Mouse (Mus musculus): ENCODE results near the gene Tmem150c. TPM values are rescaled to one million over a fixed set of nuclear protein-coding genes. Genes with fewer than 3 reads are reported as not detected.

Tmem150c gene
- total RNA-seq (2021): 1 to 10 TPM; 4.0 to 5.7 TPM

DNA sequence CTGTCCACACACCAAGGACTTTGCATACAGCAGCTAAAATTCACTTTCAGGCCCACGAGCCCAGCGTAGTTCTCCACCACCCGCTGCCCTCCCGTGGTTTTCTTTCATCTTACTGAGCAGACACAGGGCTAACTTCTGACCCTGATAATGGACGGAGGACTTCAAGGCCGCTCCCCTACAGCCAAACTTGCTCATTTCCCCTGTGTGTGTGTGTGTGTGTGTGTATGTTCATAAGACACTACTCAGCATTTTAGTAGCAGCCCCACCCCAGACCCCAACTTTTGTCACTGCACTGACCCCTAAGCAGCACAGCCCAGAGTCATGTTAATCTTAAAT, at the start of gene Tmem150c:
TSS of gene Tmem150c (minus strand) at position 171 of the 336 bp plus-strand sequence.
- no peak for DNase-seq (ENCODE audit: low spot score)
- intact Hi-C loops (cut with DNase I): loop anchor here (5.0 kb wide), 1 partner anchor 77 kb away; no protein-coding TSS in a partner anchor

DNA sequence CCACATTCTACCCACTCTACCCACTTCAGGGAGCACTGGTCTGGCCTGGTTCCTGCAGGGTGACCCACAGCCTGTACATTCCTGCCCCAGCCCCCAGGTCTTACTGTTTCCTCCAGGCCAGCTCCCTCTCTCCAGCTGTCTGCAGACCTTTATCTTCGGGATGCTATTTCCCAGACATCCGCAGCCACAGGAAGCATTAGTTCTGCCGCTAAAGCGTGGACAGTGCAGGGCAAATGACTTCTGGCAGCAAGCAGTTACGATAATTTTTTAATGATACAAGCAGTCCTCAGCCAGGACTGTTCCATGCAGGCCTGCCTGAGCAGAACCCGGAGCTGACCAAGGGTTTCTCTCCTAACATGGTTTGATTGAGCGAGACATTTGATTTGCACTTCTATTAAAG, 49.5 kb upstream of the Tmem150c start:
- no peak for DNase-seq (ENCODE audit: low spot score)
- intact Hi-C loops (cut with DNase I): no loop called here

- intact Hi-C loops (cut with DNase I): no loop called here
- no peak for DNase-seq (ENCODE audit: low spot score)
These were observed 47.1 kb upstream of the Tmem150c start for GRCm38 (mm10) chr5:100206675-100207074.

DNA sequence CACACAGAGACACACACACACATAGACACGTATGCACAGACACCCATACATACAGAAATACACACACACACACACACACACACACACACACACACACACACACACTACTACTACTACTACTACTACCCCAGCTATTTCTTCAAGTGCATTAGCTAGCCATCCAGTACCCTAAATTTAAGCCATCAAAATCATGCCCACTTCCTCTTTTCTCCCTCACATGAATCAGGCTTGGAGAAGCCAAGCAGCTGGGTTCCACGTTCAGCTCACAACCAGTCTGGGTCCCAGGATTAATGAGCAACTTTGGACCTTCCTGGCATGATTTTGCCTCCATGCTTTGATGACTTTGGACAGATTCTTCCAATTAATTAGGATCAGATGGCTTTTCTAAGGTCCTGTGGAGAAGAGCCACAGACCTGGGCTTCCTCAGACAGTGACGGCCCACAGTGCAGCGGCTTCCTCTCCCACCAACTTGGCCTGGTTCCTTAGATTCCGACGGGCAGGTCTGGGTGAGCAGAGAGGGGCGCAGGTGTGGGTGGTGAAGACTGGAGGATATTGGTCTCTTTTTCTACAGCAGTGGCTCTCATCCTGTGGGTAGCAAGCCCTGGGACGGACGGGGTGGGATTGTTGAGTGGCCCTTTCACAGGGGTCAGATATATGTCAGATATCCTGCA, 46.0 kb upstream of the Tmem150c start:
- DNase-seq (ENCODE audit: low spot score): no peak
- intact Hi-C loops (cut with DNase I): no loop called here

DNA sequence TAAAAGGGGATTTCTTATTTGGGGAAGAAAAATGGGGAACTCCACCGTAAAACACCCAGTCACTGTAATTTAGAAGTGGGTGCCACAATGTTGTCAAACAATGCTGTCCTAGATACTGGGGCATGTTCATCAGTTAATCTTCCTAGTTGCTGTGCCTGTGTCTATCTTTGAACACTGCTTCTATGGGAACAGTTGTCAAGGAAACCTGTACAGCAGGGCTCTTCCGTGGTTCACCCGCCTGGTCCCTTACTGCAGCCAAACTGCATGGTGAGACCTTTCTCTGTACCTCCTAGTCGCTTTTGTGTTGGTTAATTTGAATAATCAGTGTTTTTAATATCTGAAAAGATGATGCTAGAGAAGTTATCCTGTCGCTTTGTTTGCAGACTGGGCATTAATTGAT, 41.2 kb upstream of the Tmem150c start:
- intact Hi-C loops (cut with DNase I): no loop called here

DNA sequence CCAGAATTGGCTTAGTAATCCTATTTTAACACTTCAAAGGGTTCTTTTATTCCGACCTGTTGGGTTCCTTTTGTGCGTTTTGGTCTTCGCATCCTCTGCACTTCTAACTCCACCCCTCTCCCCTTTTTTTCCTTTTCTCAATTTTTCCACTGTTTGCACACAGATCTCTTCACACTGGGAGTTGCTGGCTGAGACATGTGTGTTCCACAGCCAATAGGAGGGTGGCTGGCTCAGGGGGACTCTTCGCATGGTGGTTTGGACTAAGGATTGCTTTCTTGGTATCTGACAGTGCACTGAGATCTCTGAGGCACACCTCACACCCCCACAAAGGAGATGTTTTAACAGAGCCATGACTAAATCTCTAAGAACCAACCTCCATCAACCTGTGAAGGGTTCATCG, 40.7 kb upstream of the Tmem150c start:
- DNase-seq (ENCODE audit: low spot score): no peak
- intact Hi-C loops (cut with DNase I): no loop called here

More for the DNA sequence above, 41.2 kb upstream of the Tmem150c start:
- no peak for DNase-seq (ENCODE audit: low spot score)

GRCm38 (mm10) chr5:100199092-100199853, 39.7 kb upstream of the Tmem150c start:
- intact Hi-C loops (cut with DNase I): no loop called here
- DNase-seq (ENCODE audit: low spot score): no peak

GRCm38 (mm10) chr5:100197476-100197875, 37.9 kb upstream of the Tmem150c start:
- intact Hi-C loops (cut with DNase I): no loop called here
- DNase-seq (ENCODE audit: low spot score): no peak

DNA sequence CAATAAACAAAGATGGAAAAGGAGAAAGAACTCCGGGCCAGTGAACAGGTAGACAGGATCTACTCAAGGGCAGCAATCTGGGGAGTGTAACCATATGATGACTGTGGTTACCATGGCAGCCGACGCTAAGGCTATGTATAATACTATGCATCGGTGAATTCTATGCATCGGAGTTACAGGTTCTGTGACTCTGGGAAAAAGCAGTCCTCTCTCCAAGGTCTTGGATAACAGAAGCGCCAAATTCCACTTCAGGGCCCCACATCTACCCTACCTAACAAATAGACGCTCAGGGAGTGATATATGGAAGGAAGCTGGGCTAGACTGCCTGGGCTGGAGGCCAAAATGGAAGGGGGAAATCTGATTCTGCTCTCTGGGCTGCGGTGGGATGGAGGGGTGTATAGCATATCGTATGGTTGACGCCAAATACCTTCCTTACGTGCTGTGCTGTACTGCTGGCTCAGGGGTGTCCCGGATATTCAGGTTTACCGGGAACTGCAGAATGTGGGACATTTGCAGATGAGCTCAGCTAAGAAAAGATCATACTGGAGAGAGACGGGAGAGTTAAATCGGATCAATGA, 37.3 kb upstream of the Tmem150c start:
- no peak for DNase-seq (ENCODE audit: low spot score)
- intact Hi-C loops (cut with DNase I): no loop called here

DNA sequence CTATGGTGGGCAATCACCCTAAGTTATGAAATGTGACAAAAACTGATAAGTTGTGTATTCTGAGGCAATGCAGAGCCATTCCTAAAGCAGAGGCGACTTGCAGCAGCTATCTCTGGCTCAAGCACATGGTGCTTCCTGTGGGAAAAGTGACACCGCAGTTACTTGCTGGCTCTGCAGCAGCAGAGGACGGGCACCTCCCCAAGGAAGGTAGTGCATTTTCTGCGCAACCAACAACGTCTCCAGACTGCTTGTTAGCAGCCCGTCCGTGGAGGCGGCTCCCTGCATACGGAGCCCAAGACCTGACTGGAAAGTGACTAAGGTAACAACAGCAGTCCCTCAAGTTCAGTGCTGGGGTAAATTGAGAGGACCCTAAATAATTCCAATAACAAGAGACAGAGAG, 36.8 kb upstream of the Tmem150c start:
- no peak for DNase-seq (ENCODE audit: low spot score)
- intact Hi-C loops (cut with DNase I): no loop called here

DNA sequence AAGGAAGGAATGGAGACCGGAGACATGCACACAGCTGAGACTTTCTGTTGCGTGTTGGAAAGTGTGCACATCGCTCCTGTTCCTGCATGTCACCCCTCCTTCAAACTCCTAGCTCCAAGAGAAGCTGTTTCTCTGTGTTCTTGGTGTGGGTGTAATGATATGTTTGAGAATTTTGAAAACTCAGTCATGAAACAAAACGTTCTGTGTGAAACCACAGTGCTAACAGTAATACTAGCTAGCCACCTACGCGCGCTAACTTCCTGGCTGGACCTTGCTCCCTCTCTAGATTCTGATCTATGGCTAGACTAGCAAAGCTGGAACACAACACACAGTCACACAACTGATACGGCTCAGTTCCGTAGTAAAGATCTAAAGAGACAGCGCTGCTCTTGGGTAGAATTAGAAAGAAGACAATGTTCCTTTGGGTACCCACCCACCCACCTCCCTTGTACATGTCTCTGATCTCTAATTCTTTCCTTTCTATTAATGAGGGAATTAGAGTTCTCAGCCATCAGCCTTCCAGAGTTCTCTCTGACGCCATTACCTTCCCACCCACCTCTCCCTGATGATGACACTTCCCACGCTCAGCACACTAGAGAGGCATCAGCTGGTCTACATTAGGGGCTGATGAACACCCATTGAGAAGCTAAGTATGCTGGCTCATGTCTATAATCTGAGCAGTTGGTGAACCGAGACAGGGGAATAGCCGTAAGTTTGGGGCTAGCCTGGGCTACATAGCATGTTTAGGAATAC, 32.0 kb upstream of the Tmem150c start:
- intact Hi-C loops (cut with DNase I): no loop called here
- DNase-seq (ENCODE audit: low spot score): no peak

DNA sequence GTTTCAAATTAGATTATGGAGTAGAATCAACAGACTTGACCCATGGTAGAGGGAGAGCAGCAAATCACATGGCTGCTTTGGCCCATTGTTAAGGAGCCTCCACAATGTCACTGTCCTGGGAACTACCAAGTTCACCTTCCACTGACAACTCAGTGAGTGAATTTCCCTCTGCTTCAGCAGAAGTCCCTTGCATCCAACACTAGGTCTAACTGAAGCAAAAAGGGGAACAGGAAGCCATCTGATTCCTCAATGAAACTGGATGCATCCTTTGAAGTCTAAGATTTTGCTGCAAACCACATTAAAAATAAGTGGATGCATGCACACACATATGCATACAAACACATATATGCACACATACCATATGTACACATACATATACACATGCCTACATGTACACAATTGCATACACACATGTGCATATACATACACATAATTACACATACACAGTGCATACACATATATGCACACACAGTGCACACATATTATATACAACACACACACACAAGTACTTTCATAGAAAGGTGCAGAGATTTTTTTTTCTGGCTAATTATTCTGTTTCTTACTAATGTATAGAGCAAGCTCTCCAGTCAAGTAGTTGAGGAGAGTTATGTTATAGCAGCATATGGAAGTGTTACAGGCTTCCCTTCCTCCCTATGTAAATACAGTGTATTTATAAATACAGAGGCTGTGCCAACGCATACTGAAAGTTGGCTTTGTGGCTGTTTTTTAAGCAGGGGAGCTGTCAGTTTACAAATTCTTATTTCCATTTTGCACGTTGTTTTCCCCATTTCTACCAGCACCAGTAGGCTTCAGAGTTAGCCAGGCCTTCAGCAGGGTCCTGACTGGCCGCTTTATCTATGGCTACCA, 27.7 kb upstream of the Tmem150c start:
- intact Hi-C loops (cut with DNase I): no loop called here
- no peak for DNase-seq (ENCODE audit: low spot score)

DNA sequence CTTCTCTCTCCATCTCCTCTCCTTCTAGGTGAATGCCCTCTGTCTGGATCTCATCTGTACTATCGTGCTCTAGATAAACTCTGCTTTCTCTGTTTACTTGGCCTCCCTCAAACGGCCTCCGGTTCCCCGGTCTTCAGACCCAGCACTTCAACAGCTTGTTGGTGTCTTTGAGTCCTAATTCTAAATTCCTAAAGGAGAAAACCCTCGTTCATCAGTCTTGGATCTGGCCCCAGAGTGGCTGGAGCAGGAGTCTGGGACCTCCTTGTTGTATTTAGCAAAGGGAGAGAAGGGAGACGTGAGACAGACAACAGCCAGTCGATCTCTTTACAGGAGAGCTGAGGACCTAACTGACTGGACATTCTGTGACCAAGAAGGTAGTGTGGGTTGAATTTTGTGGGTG, 27.0 kb upstream of the Tmem150c start:
- intact Hi-C loops (cut with DNase I): no loop called here
- DNase-seq (ENCODE audit: low spot score): no peak

DNA sequence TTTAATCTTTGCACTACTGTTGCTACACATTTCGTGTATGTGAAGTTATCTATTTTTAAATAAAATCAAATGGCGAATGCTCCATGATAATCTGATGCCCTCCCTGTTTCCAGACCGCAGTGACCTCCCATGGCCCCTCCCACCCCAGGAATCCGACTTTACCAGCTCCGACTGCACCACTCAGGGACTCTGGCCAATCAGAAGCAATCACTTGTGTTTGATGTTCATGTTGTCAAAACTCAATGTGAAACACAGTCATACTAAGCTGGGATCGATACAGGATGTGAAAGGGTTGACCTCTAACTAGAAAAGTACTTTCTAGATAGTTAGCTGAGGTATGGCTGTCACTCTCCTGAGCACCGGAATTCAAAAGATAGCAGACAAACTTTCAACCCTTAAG, 26.3 kb upstream of the Tmem150c start:
- intact Hi-C loops (cut with DNase I): no loop called here

GRCm38 (mm10) chr5:100181011-100181410, 21.4 kb upstream of the Tmem150c start:
- intact Hi-C loops (cut with DNase I): no loop called here
- no peak for DNase-seq (ENCODE audit: low spot score)

More for the DNA sequence above, 26.3 kb upstream of the Tmem150c start:
- no peak for DNase-seq (ENCODE audit: low spot score)

- no peak for DNase-seq (ENCODE audit: low spot score)
- intact Hi-C loops (cut with DNase I): no loop called here
These were observed 19.2 kb upstream of the Tmem150c start for GRCm38 (mm10) chr5:100178781-100179165.

- DNase-seq (ENCODE audit: low spot score): no peak
- intact Hi-C loops (cut with DNase I): no loop called here
These were observed 18.6 kb upstream of the Tmem150c start for GRCm38 (mm10) chr5:100178122-100178780.

DNA sequence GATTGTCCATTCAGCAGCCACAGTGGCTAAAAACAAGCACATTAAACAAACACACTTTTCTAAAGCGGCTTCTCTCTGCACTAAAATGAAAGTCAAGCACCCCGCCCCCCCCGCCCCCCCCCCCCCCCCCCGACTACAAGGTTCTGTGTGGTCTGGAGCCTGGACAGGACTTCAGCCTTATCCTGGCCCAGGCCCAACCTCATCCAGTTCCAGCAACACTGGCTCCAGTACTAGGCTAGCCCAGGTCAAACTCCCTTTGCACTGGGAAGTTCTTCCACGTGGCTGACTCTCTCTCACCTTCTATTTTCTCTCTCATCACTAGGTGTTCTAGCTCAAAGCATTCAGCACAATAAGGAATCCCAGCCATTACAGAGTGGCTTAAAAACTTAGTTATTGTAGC, 17.9 kb upstream of the Tmem150c start:
- intact Hi-C loops (cut with DNase I): no loop called here
- no peak for DNase-seq (ENCODE audit: low spot score)

- intact Hi-C loops (cut with DNase I): no loop called here
- DNase-seq (ENCODE audit: low spot score): no peak
These were observed 16.5 kb upstream of the Tmem150c start for GRCm38 (mm10) chr5:100176096-100176495.

Data from heart, postnatal 25 days (tissue).